Mouse (Mus musculus) liver, embryonic 16.5 days (tissue): ENCODE results near the gene Gm8922. TPM values are rescaled to one million over a fixed set of nuclear protein-coding genes. Genes with fewer than 3 reads are reported as not detected.
"Not testable (repeated sequence)": the region's sequence is repeated elsewhere in the genome, so short reads cannot be mapped to it uniquely, and the experiment has no call there.

Experiments used
- ATAC-seq: fragments of 200-750 bp; cut with Nextera tagmentation; 2 replicates; pipeline ENCODE4 v1.8.0; 2017; ENCODE audit warnings: low read depth, mild to moderate bottlenecking, moderate number of reproducible peaks, moderate library complexity
- H3K27ac ChIP-seq: fragments of 300-500 bp; sonication (generic); 2 replicates; pipeline ENCODE4 v1.5.1; 2014; ENCODE audit warnings: mild to moderate bottlenecking, low read length
- H3K27me3 ChIP-seq: fragments of 300-500 bp; sonication (generic); 2 replicates; pipeline ENCODE4 v1.6.1; 2014; ENCODE audit warnings: low read depth, low read length, mixed read lengths; ENCODE audit not compliant: control insufficient read depth, insufficient read depth
- H3K36me3 ChIP-seq: fragments of 300-500 bp; sonication (generic); 2 replicates; pipeline ENCODE4 v1.6.1; 2014; ENCODE audit warnings: mild to moderate bottlenecking; ENCODE audit not compliant: control insufficient read depth, insufficient read depth
- H3K4me1 ChIP-seq: fragments of 300-500 bp; sonication (generic); 2 replicates; pipeline ENCODE4 v1.6.1; 2014; ENCODE audit warnings: low read depth, low read length, mixed read lengths; ENCODE audit not compliant: control insufficient read depth
- H3K4me2 ChIP-seq: fragments of 300-500 bp; sonication (generic); 2 replicates; pipeline ENCODE4 v1.6.1; 2014; ENCODE audit warnings: low read depth, low read length, mixed read lengths
- H3K4me3 ChIP-seq: fragments of 300-500 bp; sonication (generic); 2 replicates; pipeline ENCODE4 v1.5.1; 2014; ENCODE audit warnings: low read depth, mild to moderate bottlenecking, low read length
- H3K9ac ChIP-seq: fragments of 300-500 bp; sonication (generic); 2 replicates; pipeline ENCODE4 v1.6.1; 2014; ENCODE audit warnings: low read depth, low read length
- H3K9me3 ChIP-seq: fragments of 300-500 bp; sonication (generic); replicated peaks from 2 replicates; pipeline ENCODE4 v1.6.1; 2016; ENCODE audit warnings: low read length; ENCODE audit not compliant: control insufficient read depth
- WGBS: fragments of 180-500 bp; shearing (Covaris S2); extraction: QIAGEN DNeasy Blood & Tissue Kit; methylation state at CpG from one replicate; pipeline ENCODE4 v1.1.7; 2014; ENCODE audit not compliant: insufficient replicate concordance; 5-methylcytosine and 5-hydroxymethylcytosine counted together
- polyA plus RNA-seq: library from polyadenylated mRNA; unstranded; fragments of >200 nt; fragmentation: Nextera tagmentation; extraction: Ambion mirVana; gene quantifications from 2 replicates; pipeline ENCODE4 v1.2.1, GENCODE M21; 2015

Gm8922 gene
- not detected in 2 replicates for polyA plus RNA-seq

DNA sequence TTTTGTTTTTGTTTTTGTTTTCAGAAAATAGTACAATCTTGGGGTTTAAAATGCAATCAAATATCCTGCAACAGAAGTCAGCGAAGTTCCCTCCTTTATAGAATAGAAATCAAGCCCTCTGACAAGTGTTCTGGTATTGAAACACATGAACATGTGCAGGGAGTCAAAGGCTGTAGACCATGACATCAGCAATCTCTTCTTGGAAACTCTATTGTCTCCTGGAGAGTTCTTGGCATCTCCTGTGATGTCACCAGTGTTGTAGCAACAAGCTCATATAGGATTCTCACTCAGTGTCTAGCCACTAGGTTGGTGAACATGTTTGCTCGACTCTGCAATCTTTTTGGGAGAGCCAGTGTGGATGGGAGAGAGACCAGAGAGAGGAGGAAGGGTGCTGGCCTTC, at the start of gene Gm8922:
Gm8922 (plus strand) TSS at position 301 of the 400 bp plus-strand sequence.
- not testable (repeated sequence) for H3K9me3 ChIP-seq, H3K36me3 ChIP-seq, H3K27me3 ChIP-seq, ATAC-seq, H3K9ac ChIP-seq, H3K4me3 ChIP-seq, H3K4me1 ChIP-seq, H3K27ac ChIP-seq, H3K4me2 ChIP-seq
- WGBS: no CpG with 5 or more reads among the region's 2 CpGs

Other genes with a start within 250 kb of the Gm8922 start
- gene Gm8906, start 179.3 kb upstream of the Gm8922 start, polyA plus RNA-seq: not detected in 2 replicates
- not detected in 2 replicates for gene Gm6460, start 87.0 kb upstream of the Gm8922 start, polyA plus RNA-seq
- not detected in 2 replicates for gene Gm8926, start 88.6 kb downstream of the Gm8922 start, polyA plus RNA-seq
- not detected in 2 replicates for gene Gm6465, start 163.6 kb downstream of the Gm8922 start, polyA plus RNA-seq
- not detected in 2 replicates for gene 4933402N22Rik, start 236.1 kb downstream of the Gm8922 start, polyA plus RNA-seq